In genomic region chr11:120616617-120617294, GRCm38 (mm10) we compare ENCODE assay signal across 8 mouse cellular contexts. TPM values are rescaled to one million over a fixed set of nuclear protein-coding genes. Genes with fewer than 3 reads are reported as not detected.
DNase-seq lines count a peak whose midpoint lies in the region; ATAC-seq lines count a peak whose summit lies in the region.

No protein-coding gene starts in this region.

- no peaks in the 10 kb centered on the region for H3K9me3 ChIP-seq in lung, embryonic 16.5 days (ENCODE audit: control insufficient read depth, low read length)
- H3K9me3 ChIP-seq in forebrain, embryonic 10.5 days, result no peaks in the 10 kb centered on the region; the same call in 1 of the 2 replicates
- no peaks in the 10 kb centered on the region for H3K9me3 ChIP-seq in kidney, embryonic 15.5 days (replicated peaks)
- H3K9me3 ChIP-seq in midbrain, embryonic 15.5 days, result no peaks in the 10 kb centered on the region

- ATAC-seq in lung, embryonic 16.5 days (ENCODE audit: low read depth), result no peak
- ATAC-seq in kidney, embryonic 15.5 days (replicated peaks; ENCODE audit: low FRiP score), result no peak
- ATAC-seq in midbrain, embryonic 15.5 days (replicated peaks), result no peak

- no peaks in the 10 kb centered on the region for H3K27me3 ChIP-seq in lung, embryonic 16.5 days (ENCODE audit: control insufficient read depth, insufficient read depth, low read depth, low read length)
- H3K27me3 ChIP-seq in forebrain, embryonic 10.5 days (ENCODE audit: poor library complexity, severe bottlenecking), result no peaks in the 10 kb centered on the region
- no peaks in the 10 kb centered on the region for H3K27me3 ChIP-seq in kidney, embryonic 15.5 days
- no peaks in the 10 kb centered on the region for H3K27me3 ChIP-seq in midbrain, embryonic 15.5 days (replicated peaks)

- intact Hi-C loops in left cerebral cortex, postnatal 14 days (cut with DNase I), result loop anchor here (5.0 kb wide), 1 partner anchor 99 kb away; no protein-coding TSS in a partner anchor

- H3K36me3 ChIP-seq in lung, embryonic 16.5 days (ENCODE audit: control insufficient read depth, insufficient read depth, low read length), result peaks cover 19% of the 10 kb centered on the region
- peaks cover 82% of the 10 kb centered on the region for H3K36me3 ChIP-seq in forebrain, embryonic 10.5 days (replicated peaks)
- peaks cover 69% of the 10 kb centered on the region for H3K36me3 ChIP-seq in kidney, embryonic 15.5 days
- H3K36me3 ChIP-seq in midbrain, embryonic 15.5 days (replicated peaks), result peaks cover 24% of the 10 kb centered on the region

- peak overlapping the region; percentile 85 for H3K4me3 ChIP-seq in lung, embryonic 16.5 days (ENCODE audit: low read length)
- H3K4me3 ChIP-seq in forebrain, embryonic 10.5 days, result peak overlapping the region; percentile 83
- H3K4me3 ChIP-seq in kidney, embryonic 15.5 days (replicated peaks), result peak overlapping the region; percentile 75
- peak overlapping the region; percentile 73 for H3K4me3 ChIP-seq in midbrain, embryonic 15.5 days

- peak overlapping the region; percentile 83 for H3K9ac ChIP-seq in lung, embryonic 16.5 days (ENCODE audit: low read length)
- peak overlapping the region; percentile 72 for H3K9ac ChIP-seq in kidney, embryonic 15.5 days
- peak overlapping the region; percentile 84 for H3K9ac ChIP-seq in midbrain, embryonic 15.5 days

- H3K27ac ChIP-seq in lung, embryonic 16.5 days (ENCODE audit: low read length), result no peak overlapping the region
- peak overlapping the region; percentile 90 for H3K27ac ChIP-seq in forebrain, embryonic 10.5 days
- H3K27ac ChIP-seq in kidney, embryonic 15.5 days, result peak overlapping the region; percentile 80
- peak overlapping the region; percentile 91 for H3K27ac ChIP-seq in midbrain, embryonic 15.5 days

- 36% methylated on average over 4 of the region's 4 CpGs for WGBS in lung, embryonic 16.5 days
- WGBS in forebrain, embryonic 10.5 days, result 55% methylated on average over 4 of the region's 4 CpGs
- 50% methylated on average over 4 of the region's 4 CpGs for WGBS in kidney, embryonic 15.5 days
- 55% methylated on average over 4 of the region's 4 CpGs for WGBS in midbrain, embryonic 15.5 days

- peak overlapping the region; percentile 69 for H3K4me2 ChIP-seq in lung, embryonic 16.5 days (ENCODE audit: low read depth, low read length)
- H3K4me2 ChIP-seq in kidney, embryonic 15.5 days, result peak overlapping the region; percentile 91
- H3K4me2 ChIP-seq in midbrain, embryonic 15.5 days, result peak overlapping the region; percentile 74

- peaks cover 8% of the 10 kb centered on the region for H3K4me1 ChIP-seq in lung, embryonic 16.5 days (replicated peaks; ENCODE audit: control insufficient read depth, insufficient read depth, low read length)
- H3K4me1 ChIP-seq in forebrain, embryonic 10.5 days, result peaks cover 32% of the 10 kb centered on the region
- H3K4me1 ChIP-seq in kidney, embryonic 15.5 days, result peaks cover 25% of the 10 kb centered on the region
- H3K4me1 ChIP-seq in midbrain, embryonic 15.5 days, result peaks cover 24% of the 10 kb centered on the region

- no peak for DNase-seq in lung, postnatal 36 days
- no peak for DNase-seq in forebrain, embryonic 10.5 days (ENCODE audit: extremely low spot score, low spot score)
- no peak for DNase-seq in testis, postnatal 10 days (ENCODE audit: low spot score)
- no peak for DNase-seq in spleen, postnatal 10 days (ENCODE audit: low spot score in 2 of 2)
- no peak for DNase-seq in left cerebral cortex, postnatal 14 days (ENCODE audit: low spot score in 2 of 2)

RNA-seq across cellular contexts. Expression of gene Pcyt2, which starts 1.0 kb away (rescaled TPM):
- 104 and 117 TPM in 2 replicates for polyA plus RNA-seq in lung, embryonic 16.5 days (2015; fragmentation: Nextera tagmentation; extraction: Ambion mirVana)
- 145 and 148 TPM in 2 replicates for polyA plus RNA-seq in forebrain, embryonic 10.5 days (2016; fragmentation: Nextera tagmentation; extraction: Ambion mirVana)
- polyA plus RNA-seq in kidney, embryonic 15.5 days (2015; fragmentation: Nextera tagmentation; extraction: Ambion mirVana), result 118 and 140 TPM in 2 replicates
- 222 and 233 TPM in 2 replicates for polyA plus RNA-seq in midbrain, embryonic 15.5 days (2015; fragmentation: Nextera tagmentation; extraction: Ambion mirVana)
- 100 to 1,000 TPM; 131 to 134 TPM for total RNA-seq in left cerebral cortex, postnatal 14 days (2021)

RNA-seq across cellular contexts. Expression of gene Sirt7, which starts 8.3 kb away (rescaled TPM):
- polyA plus RNA-seq in lung, embryonic 16.5 days (2015; fragmentation: Nextera tagmentation; extraction: Ambion mirVana), result 31.8 and 32.5 TPM in 2 replicates
- 30.1 and 32.8 TPM in 2 replicates for polyA plus RNA-seq in forebrain, embryonic 10.5 days (2016; fragmentation: Nextera tagmentation; extraction: Ambion mirVana)
- 32.7 and 33.9 TPM in 2 replicates for polyA plus RNA-seq in kidney, embryonic 15.5 days (2015; fragmentation: Nextera tagmentation; extraction: Ambion mirVana)
- polyA plus RNA-seq in midbrain, embryonic 15.5 days (2015; fragmentation: Nextera tagmentation; extraction: Ambion mirVana), result 45.8 and 48.2 TPM in 2 replicates
- 10 to 100 TPM; 34.7 to 42.4 TPM for total RNA-seq in left cerebral cortex, postnatal 14 days (2021)

RNA-seq across cellular contexts. Expression of gene Npb, which starts 8.5 kb away (rescaled TPM):
- polyA plus RNA-seq in lung, embryonic 16.5 days (2015; fragmentation: Nextera tagmentation; extraction: Ambion mirVana), result 1.5 and 1.6 TPM in 2 replicates
- polyA plus RNA-seq in forebrain, embryonic 10.5 days (2016; fragmentation: Nextera tagmentation; extraction: Ambion mirVana), result 0.44 TPM in 1 of 2 replicates, not detected in the other
- 24.4 and 25.2 TPM in 2 replicates for polyA plus RNA-seq in kidney, embryonic 15.5 days (2015; fragmentation: Nextera tagmentation; extraction: Ambion mirVana)
- polyA plus RNA-seq in midbrain, embryonic 15.5 days (2015; fragmentation: Nextera tagmentation; extraction: Ambion mirVana), result 0.59 and 1.3 TPM in 2 replicates
- total RNA-seq in left cerebral cortex, postnatal 14 days (2021), result 1 to 10 TPM in 1 of 2 experiments, under 1 TPM in 1; 0.97 to 1.0 TPM

RNA-seq across cellular contexts. Expression of gene Mafg, which starts 16.6 kb away (rescaled TPM):
- polyA plus RNA-seq in lung, embryonic 16.5 days (2015; fragmentation: Nextera tagmentation; extraction: Ambion mirVana), result 13.2 and 15.0 TPM in 2 replicates
- polyA plus RNA-seq in forebrain, embryonic 10.5 days (2016; fragmentation: Nextera tagmentation; extraction: Ambion mirVana), result 20.2 and 22.7 TPM in 2 replicates
- 32.2 and 35.9 TPM in 2 replicates for polyA plus RNA-seq in kidney, embryonic 15.5 days (2015; fragmentation: Nextera tagmentation; extraction: Ambion mirVana)
- polyA plus RNA-seq in midbrain, embryonic 15.5 days (2015; fragmentation: Nextera tagmentation; extraction: Ambion mirVana), result 42.0 and 45.2 TPM in 2 replicates
- total RNA-seq in left cerebral cortex, postnatal 14 days (2021), result 10 to 100 TPM; 84.3 to 94.3 TPM

RNA-seq across cellular contexts. Expression of gene Anapc11, which starts 18.5 kb away (rescaled TPM):
- polyA plus RNA-seq in lung, embryonic 16.5 days (2015; fragmentation: Nextera tagmentation; extraction: Ambion mirVana), result 215 and 224 TPM in 2 replicates
- polyA plus RNA-seq in forebrain, embryonic 10.5 days (2016; fragmentation: Nextera tagmentation; extraction: Ambion mirVana), result 218 and 228 TPM in 2 replicates
- polyA plus RNA-seq in kidney, embryonic 15.5 days (2015; fragmentation: Nextera tagmentation; extraction: Ambion mirVana), result 193 and 206 TPM in 2 replicates
- 200 and 205 TPM in 2 replicates for polyA plus RNA-seq in midbrain, embryonic 15.5 days (2015; fragmentation: Nextera tagmentation; extraction: Ambion mirVana)
- 100 to 1,000 TPM in 1 of 2 experiments, 10 to 100 TPM in 1; 99.6 to 100 TPM for total RNA-seq in left cerebral cortex, postnatal 14 days (2021)
